Mouse (Mus musculus) heart, postnatal 25 days (tissue): ENCODE data around the gene Bach2. TPM values are rescaled to one million over a fixed set of nuclear protein-coding genes. Genes with fewer than 3 reads are reported as not detected.
A peak's percentile ranks its signal among the peaks of the same experiment; 100 is the strongest.

Experiments used
- DNase-seq: peaks from one replicate; pipeline ENCODE4 v3.0.0; 2022; ENCODE audit warnings: low spot score
- intact Hi-C: fragments of 180-260 bp; cut with DNase I; formaldehyde crosslinking; loops from one replicate; pipeline ENCODE4 v1.15.1; 2025
- total RNA-seq, 2 experiments: library from RNA; stranded (reverse); gene quantifications; 2 replicates each; pipeline ENCODE4 v1.2.3; 2021

The Bach2 gene
- total RNA-seq, 2 experiments from 2014 or later: 6.9 to 7.9 TPM

GRCm38 (mm10) chr4:32248236-32248635 is 9.6 kb downstream of the Bach2 start:
- intact Hi-C loops: loop anchor here (2.0 kb wide), 3 partner anchors 95 to 291 kb away; no protein-coding TSS in a partner anchor
- peak; percentile 54 for DNase-seq

- intact Hi-C loops: loop anchor here (2.0 kb wide), 3 partner anchors 96 to 290 kb away; no protein-coding TSS in a partner anchor
- DNase-seq: no peak
Observed at GRCm38 (mm10) chr4:32248990-32249393, 10.4 kb downstream of the Bach2 start.

DNA sequence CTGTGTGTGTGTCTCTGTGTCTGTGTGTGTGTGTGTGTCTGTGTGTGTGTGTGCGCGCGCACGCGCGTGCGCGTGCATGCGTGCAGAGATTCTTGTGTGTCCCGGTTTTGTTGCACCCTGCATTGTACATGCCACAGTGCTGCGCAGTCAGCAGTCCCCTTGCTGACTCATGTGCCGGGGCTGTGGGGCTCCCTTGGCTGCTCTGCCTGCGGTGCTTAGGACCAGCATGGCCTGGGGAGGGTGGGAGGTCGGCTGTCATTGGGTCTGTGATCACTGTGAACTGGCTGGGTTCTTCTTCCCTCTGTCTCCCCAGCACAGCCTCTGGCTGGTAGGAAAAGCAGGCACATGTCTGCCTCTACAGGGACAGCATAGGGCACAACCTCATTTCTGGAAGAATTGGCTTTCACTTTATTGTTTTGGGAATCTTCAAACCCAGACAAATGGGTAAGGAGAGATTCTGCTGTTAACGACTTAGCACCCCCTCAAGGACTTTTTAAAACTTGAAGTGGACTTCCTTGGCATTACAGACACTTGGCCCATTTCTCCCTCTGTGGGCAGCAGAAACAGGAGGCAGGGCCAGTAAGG is 11.2 kb downstream of the Bach2 start:
- intact Hi-C loops: loop anchor here (2.0 to 5.0 kb wide), 6 partner anchors 37 to 289 kb away; no protein-coding TSS in a partner anchor
- DNase-seq: no peak

GRCm38 (mm10) chr4:32250333-32251004 is 11.9 kb downstream of the Bach2 start:
- DNase-seq: no peak
- intact Hi-C loops: loop anchor here (2.0 to 5.0 kb wide), 3 partner anchors 37 to 86 kb away; no protein-coding TSS in a partner anchor

GRCm38 (mm10) chr4:32251005-32251365 is 12.4 kb downstream of the Bach2 start:
- peak; percentile 24 for DNase-seq
- intact Hi-C loops: loop anchor here (2.0 to 5.0 kb wide), 3 partner anchors 36 to 86 kb away; no protein-coding TSS in a partner anchor

- DNase-seq: no peak
- intact Hi-C loops: loop anchor here (2.0 to 5.0 kb wide), 3 partner anchors 35 to 85 kb away; no protein-coding TSS in a partner anchor
Observed at GRCm38 (mm10) chr4:32251946-32252672, 13.5 kb downstream of the Bach2 start.

GRCm38 (mm10) chr4:32257686-32258085 is 19.1 kb downstream of the Bach2 start:
- DNase-seq: no peak
- intact Hi-C loops: no loop called here

- intact Hi-C loops: no loop called here
- no peak for DNase-seq
Observed at GRCm38 (mm10) chr4:32258093-32258492, 19.5 kb downstream of the Bach2 start.

DNA sequence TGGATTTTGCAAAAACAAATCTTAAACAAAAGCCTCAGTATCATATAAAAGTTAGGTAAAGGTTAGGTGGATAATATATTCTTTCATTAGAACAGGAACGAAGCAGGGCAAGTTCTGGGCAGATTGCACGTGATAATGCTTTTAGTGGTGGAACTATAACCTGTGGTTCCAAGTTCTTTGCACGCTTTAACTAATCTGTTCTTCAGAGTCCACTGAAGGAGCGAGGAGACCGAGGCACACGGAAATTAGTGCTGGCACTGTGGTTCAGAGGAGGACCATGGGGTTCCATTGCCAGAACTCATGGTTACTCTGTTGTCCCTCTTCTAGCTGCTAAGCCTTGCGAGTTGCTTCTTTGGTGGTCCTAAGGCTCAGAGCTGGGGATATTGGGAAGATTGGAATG is 20.0 kb downstream of the Bach2 start:
- no peak for DNase-seq
- intact Hi-C loops: no loop called here

- intact Hi-C loops: no loop called here
- DNase-seq: no peak
Observed at GRCm38 (mm10) chr4:32260909-32261308, 22.3 kb downstream of the Bach2 start.

DNA sequence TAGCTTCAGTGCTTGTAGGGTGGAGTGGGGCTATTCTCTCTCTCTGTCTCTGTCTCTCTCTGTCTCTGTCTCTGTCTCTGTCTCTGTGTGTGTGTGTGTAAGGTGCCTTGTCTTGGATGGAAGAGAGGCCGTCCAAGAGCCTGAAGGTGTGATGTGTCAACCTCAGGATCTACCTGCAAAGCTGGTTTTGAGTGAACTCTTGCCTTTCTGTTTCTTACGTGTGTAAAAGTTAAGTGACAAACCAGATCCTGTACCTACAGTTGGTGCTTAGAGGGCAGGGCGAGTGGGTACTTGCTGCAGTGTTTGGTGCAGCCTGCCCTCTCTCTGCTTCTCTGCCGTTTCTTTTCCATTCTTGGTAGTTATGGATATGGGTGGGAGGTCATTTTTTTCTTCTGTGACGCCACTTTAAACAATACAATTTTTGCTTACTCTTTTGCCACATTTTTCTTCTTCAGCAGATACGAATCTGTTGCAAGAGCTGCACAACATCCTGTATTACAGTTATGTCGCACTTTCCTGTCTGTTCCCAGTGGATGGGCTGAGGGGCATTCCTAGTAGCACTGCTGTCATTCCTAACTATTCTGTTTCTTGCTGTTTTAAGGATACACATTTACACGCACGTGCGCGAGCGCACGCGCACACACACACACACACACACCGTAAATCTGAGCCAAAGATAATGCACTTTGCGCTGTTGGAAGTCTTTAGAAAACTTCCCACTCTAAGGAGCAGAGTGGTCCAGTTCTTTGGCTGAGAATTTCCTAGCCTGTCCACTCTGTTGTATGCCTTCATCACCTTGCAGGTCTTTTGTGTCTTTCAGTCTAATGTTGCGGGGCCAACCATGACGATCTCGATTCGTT is 24.5 kb downstream of the Bach2 start:
- intact Hi-C loops: no loop called here
- DNase-seq: no peak

GRCm38 (mm10) chr4:32263685-32264038 is 25.1 kb downstream of the Bach2 start:
- intact Hi-C loops: no loop called here
- no peak for DNase-seq

GRCm38 (mm10) chr4:32264892-32265291 is 26.3 kb downstream of the Bach2 start:
- DNase-seq: no peak
- intact Hi-C loops: no loop called here

DNA sequence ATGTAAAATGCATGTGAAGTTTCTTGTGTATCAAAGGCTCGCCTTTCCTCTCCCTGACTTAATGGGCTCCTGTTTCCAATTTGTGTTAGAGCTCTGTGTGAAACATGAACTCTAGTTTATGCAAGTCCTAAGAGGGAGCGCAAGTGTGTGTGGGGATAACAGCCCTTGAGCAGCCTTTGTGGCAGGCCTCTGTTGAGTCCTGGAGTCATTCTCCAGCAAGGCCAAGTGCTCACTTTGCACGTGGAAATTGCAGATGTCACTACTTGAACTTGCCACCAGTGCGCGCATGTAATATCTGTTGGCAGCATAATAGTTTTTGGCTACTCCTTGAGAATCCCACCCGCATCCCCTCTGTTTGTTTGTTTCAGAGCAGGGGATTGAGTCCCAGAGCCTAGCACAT is 28.1 kb downstream of the Bach2 start:
- no peak for DNase-seq
- intact Hi-C loops: no loop called here

- DNase-seq: no peak
- intact Hi-C loops: no loop called here
Observed at GRCm38 (mm10) chr4:32268042-32268441, 29.4 kb downstream of the Bach2 start.

GRCm38 (mm10) chr4:32272398-32272797 is 33.8 kb downstream of the Bach2 start:
- intact Hi-C loops: no loop called here
- DNase-seq: no peak

- no peak for DNase-seq
- intact Hi-C loops: no loop called here
Observed at GRCm38 (mm10) chr4:32274776-32275294, 36.2 kb downstream of the Bach2 start.

DNA sequence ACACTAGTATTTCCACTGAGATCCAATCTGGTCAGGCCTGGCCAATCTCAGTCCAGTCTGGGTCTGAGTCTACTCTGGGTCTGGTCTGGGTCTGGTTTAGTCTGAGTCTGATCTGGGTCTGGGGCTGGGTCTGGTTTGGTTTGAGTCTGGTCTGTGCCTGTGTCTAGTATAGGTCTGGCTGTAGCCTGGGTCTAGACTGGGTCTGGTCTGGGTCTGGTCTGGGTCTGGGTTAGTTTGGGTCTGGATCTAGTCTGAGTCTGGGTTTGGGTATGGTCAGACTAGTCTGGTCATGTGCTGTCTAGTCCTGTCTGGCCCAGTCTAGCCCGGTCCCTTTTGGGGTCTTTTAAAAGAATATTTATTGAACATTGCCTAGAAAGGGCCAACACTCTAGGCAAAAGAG is 41.2 kb downstream of the Bach2 start:
- DNase-seq: no peak
- intact Hi-C loops: no loop called here

DNA sequence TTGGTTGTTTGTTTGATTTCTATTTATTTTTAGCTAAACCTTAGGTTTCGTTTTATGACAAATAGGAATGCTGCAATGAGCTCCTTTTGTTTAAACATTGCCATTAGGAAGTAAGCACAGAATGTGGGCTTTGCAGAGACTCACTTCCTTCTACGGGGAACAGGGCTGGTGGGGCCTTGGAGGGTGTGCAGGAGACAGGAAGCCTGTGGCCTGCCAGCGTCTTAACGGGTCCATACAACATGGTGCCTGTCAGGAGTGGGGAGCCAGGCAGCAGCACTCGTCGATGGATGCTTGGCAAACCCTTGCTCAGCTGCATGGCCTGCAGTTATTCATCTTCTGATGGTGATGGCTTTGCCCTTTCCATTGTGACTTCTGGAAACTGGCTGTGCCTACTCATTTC is 41.8 kb downstream of the Bach2 start:
- DNase-seq: no peak
- intact Hi-C loops: no loop called here

DNA sequence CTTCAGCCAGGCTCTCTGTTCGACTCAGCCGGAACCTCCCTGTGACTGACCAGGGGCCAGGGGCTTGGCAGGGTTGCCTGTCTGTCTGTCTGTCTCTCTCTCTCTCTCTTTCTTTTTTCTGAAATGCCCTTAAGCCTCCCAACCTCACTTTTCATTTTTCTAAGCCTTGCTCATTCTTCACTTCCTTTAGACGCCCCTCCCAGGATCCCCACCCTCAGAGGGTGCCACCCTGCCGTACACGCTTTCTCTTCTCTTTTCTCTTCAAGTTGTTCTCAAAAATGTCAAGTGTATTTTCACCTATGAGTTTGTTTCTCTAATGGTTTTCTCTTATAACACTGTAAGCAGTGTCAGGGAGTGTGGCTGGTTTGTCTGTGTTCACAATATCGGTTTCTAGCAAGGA is 42.7 kb downstream of the Bach2 start:
- no peak for DNase-seq
- intact Hi-C loops: no loop called here
